8 mouse cellular contexts compared by ENCODE assay signal in genomic region chr2:71273955-71274679, GRCm38 (mm10).
A peak's percentile ranks its signal among the peaks of the same experiment; 100 is the strongest.
DNase-seq lines count a peak whose midpoint lies in the region; ATAC-seq lines count a peak whose summit lies in the region.

No protein-coding gene starts in this region.

- H3K4me2 ChIP-seq in heart, embryonic 16.5 days (ENCODE audit: low read depth, low read length) = peak overlapping the region; percentile 35
- peak overlapping the region; percentile 35; the same call in 1 of the 2 replicates for H3K4me2 ChIP-seq in liver, embryonic 15.5 days

- no peak overlapping the region for H3K9ac ChIP-seq in heart, embryonic 16.5 days (ENCODE audit: low read length)
- no peak overlapping the region for H3K9ac ChIP-seq in liver, embryonic 15.5 days

- ATAC-seq in heart, embryonic 16.5 days (replicated peaks; ENCODE audit: extremely low read depth, insufficient read depth, low FRiP score) = peak; percentile 63
- no peak for ATAC-seq in liver, embryonic 15.5 days (ENCODE audit: insufficient read depth)

- H3K36me3 ChIP-seq in heart, embryonic 10.5 days = peaks cover 56% of the 10 kb centered on the region
- peaks cover 23% of the 10 kb centered on the region for H3K36me3 ChIP-seq in heart, embryonic 16.5 days (ENCODE audit: control insufficient read depth, insufficient read depth)
- H3K36me3 ChIP-seq in liver, embryonic 15.5 days (replicated peaks) = peaks cover 19% of the 10 kb centered on the region
- peaks cover 20% of the 10 kb centered on the region for H3K36me3 ChIP-seq in forebrain, embryonic 10.5 days (replicated peaks)

- no peak overlapping the region for H3K27ac ChIP-seq in heart, embryonic 10.5 days
- H3K27ac ChIP-seq in heart, embryonic 16.5 days (ENCODE audit: low read length) = peak overlapping the region; percentile 56
- H3K27ac ChIP-seq in liver, embryonic 15.5 days (replicated peaks) = no peak overlapping the region
- H3K27ac ChIP-seq in forebrain, embryonic 10.5 days = no peak overlapping the region

- no peaks in the 10 kb centered on the region for H3K27me3 ChIP-seq in heart, embryonic 10.5 days (ENCODE audit: insufficient read depth, poor library complexity, severe bottlenecking)
- H3K27me3 ChIP-seq in heart, embryonic 16.5 days (ENCODE audit: control insufficient read depth, insufficient read depth, low read length) = no peaks in the 10 kb centered on the region
- H3K27me3 ChIP-seq in liver, embryonic 15.5 days = no peaks in the 10 kb centered on the region
- H3K27me3 ChIP-seq in forebrain, embryonic 10.5 days (ENCODE audit: poor library complexity, severe bottlenecking) = no peaks in the 10 kb centered on the region

- no peak overlapping the region for H3K4me3 ChIP-seq in heart, embryonic 10.5 days
- no peak overlapping the region; the same call in 1 of the 2 replicates for H3K4me3 ChIP-seq in heart, embryonic 16.5 days (ENCODE audit: low read length)
- H3K4me3 ChIP-seq in liver, embryonic 15.5 days (replicated peaks) = peak overlapping the region; percentile 26
- no peak overlapping the region for H3K4me3 ChIP-seq in forebrain, embryonic 10.5 days

- DNase-seq in heart, adult 18-20 months = peak; percentile 57 to 68
- no peak for DNase-seq in heart, embryonic 10.5 days (ENCODE audit: low spot score)
- peak; percentile 25 to 38 for DNase-seq in adrenal gland, postnatal 4 days (ENCODE audit: low spot score in 2 of 2)
- DNase-seq in right cerebral cortex, postnatal 14 days = peak; percentile 33
- no peak for DNase-seq in embryo, embryonic 11 days
- DNase-seq in forebrain, embryonic 10.5 days (ENCODE audit: extremely low spot score, low spot score) = no peak

- H3K4me1 ChIP-seq in heart, embryonic 10.5 days = no peaks in the 10 kb centered on the region
- peaks cover 4% of the 10 kb centered on the region; the same call in 1 of the 2 replicates for H3K4me1 ChIP-seq in heart, embryonic 16.5 days (ENCODE audit: control insufficient read depth, insufficient read depth, low read length)
- H3K4me1 ChIP-seq in liver, embryonic 15.5 days (replicated peaks) = peaks cover 17% of the 10 kb centered on the region
- peaks cover 11% of the 10 kb centered on the region for H3K4me1 ChIP-seq in forebrain, embryonic 10.5 days

- WGBS in heart, embryonic 10.5 days = 72% methylated on average over 23 of the region's 23 CpGs
- WGBS in heart, embryonic 16.5 days = 61% methylated on average over 23 of the region's 23 CpGs
- 44% methylated on average over 23 of the region's 23 CpGs for WGBS in liver, embryonic 15.5 days (ENCODE audit: insufficient replicate concordance)
- 78% methylated on average over 23 of the region's 23 CpGs for WGBS in forebrain, embryonic 10.5 days

- H3K9me3 ChIP-seq in heart, embryonic 10.5 days = no peaks in the 10 kb centered on the region
- H3K9me3 ChIP-seq in heart, embryonic 16.5 days (replicated peaks; ENCODE audit: control insufficient read depth, low read length) = no peaks in the 10 kb centered on the region
- H3K9me3 ChIP-seq in liver, embryonic 15.5 days (replicated peaks) = no peaks in the 10 kb centered on the region
- H3K9me3 ChIP-seq in forebrain, embryonic 10.5 days = no peaks in the 10 kb centered on the region

Comparison
In these comparisons a context has a peak if more than half of its experiments do, and no peak if none do; other contexts are left out.
1. DNase-seq: peak in heart, adult 18-20 months (2 of 2), adrenal gland, postnatal 4 days (2 of 2) and right cerebral cortex, postnatal 14 days (single experiment); none in heart, embryonic 10.5 days (single experiment), embryo, embryonic 11 days (single experiment) and forebrain, embryonic 10.5 days (single experiment).